Mouse (Mus musculus): ENCODE measurements around the gene Zscan2.

DNA sequence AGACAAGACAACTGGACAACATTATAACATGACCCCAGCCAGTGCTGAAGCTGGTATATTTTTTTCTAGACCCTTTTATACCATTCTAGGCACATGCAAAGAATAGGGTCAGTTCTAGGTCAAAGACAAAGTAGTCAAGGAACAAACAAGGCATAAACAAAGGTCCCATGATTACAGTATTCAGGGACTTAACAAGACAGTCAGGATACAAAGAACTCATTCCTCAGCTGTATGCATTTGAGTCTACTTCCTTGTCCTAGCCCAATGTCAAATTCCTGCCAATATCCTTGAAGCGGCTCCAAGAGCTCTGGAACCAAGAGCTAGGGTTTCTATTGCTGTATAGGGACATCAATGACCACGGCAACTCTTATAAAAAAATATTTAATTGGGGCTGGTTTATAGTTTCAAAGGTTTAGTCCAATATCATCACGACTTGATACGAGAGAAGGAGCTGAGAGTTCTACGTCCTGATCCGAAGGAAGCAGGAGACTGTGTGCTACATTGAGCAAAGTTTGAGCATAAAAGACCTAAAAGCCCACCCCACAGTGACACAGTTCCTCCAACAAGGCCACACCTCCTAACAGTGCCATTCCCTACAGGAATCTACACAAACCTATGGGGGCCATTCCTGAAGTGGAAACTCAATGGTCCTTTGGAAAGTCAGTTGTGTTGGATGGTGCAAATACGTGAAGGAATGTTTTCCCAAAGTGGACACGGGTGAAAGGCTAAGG, 16.6 kb upstream of the Zscan2 start:
- TF ChIP-seq CHD2 (IDR thresholded peaks at IDR 0.05; ENCODE audit: low read length) = no peak
- TF ChIP-seq USF1 (IDR thresholded peaks at IDR 0.05; ENCODE audit: low read depth, low read length) = no peak
- no peak for TF ChIP-seq ELF1 (IDR thresholded peaks at IDR 0.05; ENCODE audit: low read depth, low read length)
- TF ChIP-seq SIN3A (IDR thresholded peaks at IDR 0.05; ENCODE audit: low read length) = no peak
- TF ChIP-seq POLR2A (IDR thresholded peaks at IDR 0.05; ENCODE audit: low read depth, low read length) = no peak
- no peak for TF ChIP-seq MYC (IDR thresholded peaks at IDR 0.05; ENCODE audit: low read depth, low read length)
- TF ChIP-seq CTCF (conservative IDR thresholded peaks at IDR 0.05 in 1 of 2, IDR thresholded peaks at IDR 0.05 in 1 of 2; ENCODE audit: low read depth in 2 of 2, low read length in 2 of 2) = no peak
- TF ChIP-seq ZC3H11A (IDR thresholded peaks at IDR 0.05; ENCODE audit: low read depth, low read length) = no peak
- TF ChIP-seq MAX (IDR thresholded peaks at IDR 0.05; ENCODE audit: low read length) = no peak
- no peak for TF ChIP-seq ZNF384 (IDR thresholded peaks at IDR 0.05; ENCODE audit: low read depth, low read length)
- TF ChIP-seq MAZ (IDR thresholded peaks at IDR 0.05; ENCODE audit: low read depth, low read length) = no peak
- no peak for TF ChIP-seq IRF4 (IDR thresholded peaks at IDR 0.05; ENCODE audit: low read depth, low read length)

Measured in CH12.LX (cell line).